Mouse (Mus musculus) right cerebral cortex, adult 18-20 months (tissue): ENCODE data around the gene Mtch1.

ENCODE experiments used
- DNase-seq: peaks from one replicate; pipeline ENCODE4 v3.0.0; 2022; ENCODE audit warnings: mixed read lengths

Gene Mtch1

DNA sequence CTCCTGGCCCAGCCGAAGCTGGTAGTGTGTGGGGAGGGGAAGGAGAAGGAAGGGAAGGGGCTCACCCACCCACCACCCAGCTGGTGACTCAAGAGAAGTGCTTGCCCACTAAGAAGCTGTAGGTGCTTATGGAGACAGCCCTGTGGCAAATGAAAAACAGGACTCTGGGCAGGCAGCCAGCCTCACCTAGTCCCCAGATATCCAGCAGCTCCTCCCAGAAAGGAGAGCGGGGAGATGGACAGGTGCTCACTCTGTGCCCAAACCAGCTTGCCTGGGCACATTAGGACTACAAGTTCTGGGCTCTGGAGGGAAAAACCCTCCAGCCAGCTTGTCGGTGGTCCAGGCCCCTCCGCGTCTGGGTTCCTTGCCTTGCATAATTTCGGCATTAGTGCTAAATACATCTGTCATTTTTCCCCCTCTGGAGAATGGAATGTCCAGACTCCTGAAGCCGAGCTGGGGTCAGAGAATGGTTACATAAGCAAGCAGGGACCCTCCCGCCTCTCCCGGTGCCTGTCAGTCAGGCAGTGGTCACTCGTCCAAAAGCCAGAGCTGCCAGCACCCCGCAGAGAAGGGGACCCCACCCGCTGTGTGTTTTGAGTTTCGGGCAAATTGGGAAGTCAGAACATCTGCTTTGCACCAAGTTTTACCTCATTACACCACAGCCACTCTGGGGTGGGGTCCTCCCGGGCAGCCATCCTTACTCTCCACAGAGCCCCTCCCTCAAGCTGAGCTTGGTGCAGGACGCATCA lies 42.5 kb downstream of the Mtch1 start:
- DNase-seq: no peak

- DNase-seq: no peak
Measured at GRCm38 (mm10) chr17:29304376-29305057, 43.2 kb downstream of the Mtch1 start.

- no peak for DNase-seq
Measured at GRCm38 (mm10) chr17:29303856-29304255, 43.9 kb downstream of the Mtch1 start.

- DNase-seq: no peak
Measured at GRCm38 (mm10) chr17:29303087-29303486, 44.6 kb downstream of the Mtch1 start.

GRCm38 (mm10) chr17:29302149-29302548 lies 45.6 kb downstream of the Mtch1 start:
- DNase-seq: peak; percentile 36

- peak; percentile 30 for DNase-seq
Measured at GRCm38 (mm10) chr17:29301421-29301820, 46.3 kb downstream of the Mtch1 start.

GRCm38 (mm10) chr17:29300926-29301325 lies 46.8 kb downstream of the Mtch1 start:
- DNase-seq: no peak

- no peak for DNase-seq
Measured at GRCm38 (mm10) chr17:29299282-29299681, 48.5 kb downstream of the Mtch1 start.

DNA sequence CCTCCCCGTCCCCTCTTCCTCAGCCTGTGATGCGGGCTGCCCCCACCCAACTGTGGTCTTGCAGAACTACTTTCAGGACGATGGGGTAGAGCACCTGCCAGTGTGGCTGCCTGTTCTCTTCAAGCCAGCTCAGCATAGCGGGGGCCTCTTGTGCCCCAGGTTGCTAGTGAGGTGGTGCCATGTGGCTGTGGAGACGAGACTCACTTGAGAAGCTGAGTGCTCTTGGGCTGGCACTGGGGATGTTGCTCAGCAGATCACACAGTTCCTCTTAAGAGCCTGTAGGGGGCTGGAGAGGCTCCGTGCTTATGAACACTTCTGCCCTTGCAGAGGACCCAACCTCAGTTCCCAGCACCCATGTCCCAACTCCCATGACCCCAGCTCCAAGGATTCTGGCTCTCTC lies 49.9 kb downstream of the Mtch1 start:
- DNase-seq: no peak

DNA sequence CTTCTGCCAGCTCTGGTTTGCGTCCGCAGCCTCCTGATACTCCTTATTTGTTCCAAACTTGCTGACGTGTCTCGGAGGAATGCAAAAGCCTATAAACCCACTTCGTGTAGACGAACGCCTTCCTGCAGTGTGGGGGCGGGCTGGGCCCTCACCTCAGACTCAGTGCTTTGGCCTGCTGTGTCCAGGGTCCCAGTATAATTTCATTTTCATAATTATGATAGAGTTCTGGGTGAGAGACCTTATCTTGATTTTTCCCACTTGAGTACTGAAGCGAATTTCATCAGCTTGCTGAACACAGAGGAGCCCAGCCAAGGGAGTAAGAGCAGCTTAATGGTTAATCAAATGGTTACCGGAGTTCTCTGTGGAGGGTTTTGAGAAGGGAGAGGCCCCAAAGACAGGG lies 50.4 kb downstream of the Mtch1 start:
- DNase-seq: no peak

GRCm38 (mm10) chr17:29295835-29296234 lies 51.9 kb downstream of the Mtch1 start:
- no peak for DNase-seq

GRCm38 (mm10) chr17:29293807-29294605 lies 53.7 kb downstream of the Mtch1 start:
- no peak for DNase-seq

- no peak for DNase-seq
Measured at GRCm38 (mm10) chr17:29292996-29293395, 54.7 kb downstream of the Mtch1 start.

- no peak for DNase-seq
Measured at GRCm38 (mm10) chr17:29291793-29292192, 55.9 kb downstream of the Mtch1 start.

DNA sequence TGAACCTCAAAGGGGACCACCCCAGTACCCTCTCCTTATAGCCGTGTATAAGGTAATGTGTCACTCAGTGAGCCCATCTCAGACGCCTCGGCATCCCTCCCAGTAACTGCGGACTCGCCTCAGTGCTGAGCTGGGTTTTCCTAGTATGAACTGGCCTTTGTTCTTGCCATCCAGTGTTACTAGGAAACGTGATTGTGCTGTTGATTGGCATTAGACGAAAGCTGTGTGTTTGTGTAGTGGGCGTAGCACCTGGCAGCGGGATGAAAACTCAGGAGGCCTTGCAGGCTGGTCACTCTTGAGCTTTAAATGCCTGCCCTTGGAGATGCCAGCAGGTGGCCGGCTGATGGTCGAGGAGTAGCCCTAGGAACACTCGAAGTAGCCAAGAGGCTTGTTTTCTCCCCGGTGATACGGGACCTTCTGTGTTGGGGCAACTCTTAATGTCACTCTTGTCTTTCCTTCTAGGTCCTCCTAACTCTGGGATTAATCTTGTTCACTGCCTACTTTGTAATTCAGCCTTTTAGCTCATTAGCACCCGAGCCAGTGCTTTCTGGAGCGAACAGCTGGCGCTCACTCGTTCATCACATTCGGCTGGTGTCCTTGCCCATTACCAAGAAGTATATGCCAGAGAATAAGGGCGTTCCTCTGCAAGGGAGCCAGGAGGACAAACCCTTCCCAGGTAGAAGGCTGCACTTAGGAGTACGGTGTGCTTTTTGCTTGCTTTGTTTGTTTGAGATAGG lies 65.3 kb downstream of the Mtch1 start:
- DNase-seq: no peak
